Mouse (Mus musculus): ENCODE measurements around the gene S100a3. TPM values are rescaled to one million over a fixed set of nuclear protein-coding genes. Genes with fewer than 3 reads are reported as not detected.

The S100a3 gene
- total and polyA plus RNA-seq, 2 experiments from 2014 or later: 0.81 to 3.5 TPM

DNA sequence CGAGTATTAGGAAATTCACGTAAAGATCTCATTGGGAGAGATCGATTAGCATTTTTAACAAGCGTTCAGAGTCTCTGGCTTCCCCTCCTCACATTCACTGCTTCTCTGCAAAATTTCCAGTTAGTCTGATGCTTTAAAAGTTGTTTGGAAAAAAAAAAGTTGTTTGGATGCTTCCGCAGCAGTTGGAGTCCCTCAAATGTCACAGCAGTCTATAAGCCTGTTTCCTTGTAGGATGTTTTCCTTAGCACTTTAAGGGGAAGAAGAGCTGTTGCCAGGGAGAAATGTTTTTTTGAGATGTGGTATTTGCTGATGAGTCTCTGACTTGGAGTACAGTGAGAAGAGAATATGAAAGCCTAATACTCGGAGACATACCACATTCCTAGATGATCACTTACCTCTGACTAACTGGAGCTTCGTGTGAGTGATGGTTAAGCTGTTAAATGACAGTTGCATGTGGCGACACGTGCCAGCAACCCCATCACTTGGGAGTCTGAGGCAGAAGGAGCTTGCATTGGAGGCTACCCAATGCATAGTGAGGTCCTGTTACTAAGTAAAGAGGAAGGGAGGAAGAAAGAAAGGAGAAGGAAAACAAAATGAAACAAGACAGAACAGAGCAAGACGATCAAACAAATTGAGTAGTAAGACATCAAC is 16.1 kb downstream of the S100a3 start:
- H3K4me1 ChIP-seq (ENCODE audit: insufficient read depth, low read length): no peaks in the 10 kb centered on the region; the same call in 1 of the 2 replicates
- TF ChIP-seq CTCF (IDR thresholded peaks at IDR 0.05): no peak
- ATAC-seq (ENCODE audit: low FRiP score): no peak
- no peak overlapping the region for H3K4me3 ChIP-seq (ENCODE audit: low read depth, low read length)
- H3K27me3 ChIP-seq (ENCODE audit: insufficient read depth, low read length): no peaks in the 10 kb centered on the region
- H3K36me3 ChIP-seq (ENCODE audit: insufficient read depth, low read length): no peaks in the 10 kb centered on the region
- WGBS: 64% methylated on average over 10 of the region's 10 CpGs
- H3K9me3 ChIP-seq (ENCODE audit: low read length): no peaks in the 10 kb centered on the region
- H3K27ac ChIP-seq (ENCODE audit: low read depth, low read length): no peak overlapping the region
- no peak overlapping the region for H3K9ac ChIP-seq (replicated peaks; ENCODE audit: low read length, poor library complexity, severe bottlenecking)
- DNase-seq (ENCODE audit: low spot score): no peak
- no peak overlapping the region for H3K4me2 ChIP-seq (ENCODE audit: low read depth, low read length, poor library complexity, severe bottlenecking)

DNA sequence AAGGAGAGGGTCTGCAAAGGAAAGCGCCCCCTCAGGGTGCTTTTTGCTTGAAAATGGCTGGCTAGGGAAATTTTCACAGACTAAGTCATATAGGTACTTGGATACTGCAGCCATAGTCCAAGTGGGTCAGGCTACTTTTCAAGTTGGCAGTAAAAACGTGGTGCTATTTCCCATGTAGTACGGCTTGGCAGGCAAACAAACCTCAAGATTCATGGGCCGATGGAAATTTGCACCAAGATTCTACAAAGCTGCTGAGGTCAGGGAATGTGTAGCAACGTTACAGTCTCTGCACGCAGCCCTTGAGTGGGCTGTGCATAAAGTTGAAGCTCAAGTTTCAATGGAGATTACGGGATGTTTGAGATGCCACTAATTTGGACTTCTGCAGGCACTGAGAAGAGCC is 19.1 kb downstream of the S100a3 start:
- no peak overlapping the region for H3K4me2 ChIP-seq (ENCODE audit: low read depth, low read length, poor library complexity, severe bottlenecking)
- no peaks in the 10 kb centered on the region for H3K9me3 ChIP-seq (ENCODE audit: low read length)
- 85% methylated on average over 7 of the region's 7 CpGs for WGBS
- no peak overlapping the region for H3K27ac ChIP-seq (ENCODE audit: low read depth, low read length)
- no peak for TF ChIP-seq CTCF (IDR thresholded peaks at IDR 0.05)
- no peaks in the 10 kb centered on the region; the same call in 1 of the 2 replicates for H3K4me1 ChIP-seq (ENCODE audit: insufficient read depth, low read length)
- H3K4me3 ChIP-seq (ENCODE audit: low read depth, low read length): no peak overlapping the region
- H3K9ac ChIP-seq (replicated peaks; ENCODE audit: low read length, poor library complexity, severe bottlenecking): no peak overlapping the region
- DNase-seq (ENCODE audit: low spot score) (no peak), ATAC-seq (ENCODE audit: low FRiP score) (no peak)
- H3K27me3 ChIP-seq (ENCODE audit: insufficient read depth, low read length): no peaks in the 10 kb centered on the region
- H3K36me3 ChIP-seq (ENCODE audit: insufficient read depth, low read length): no peaks in the 10 kb centered on the region

DNA sequence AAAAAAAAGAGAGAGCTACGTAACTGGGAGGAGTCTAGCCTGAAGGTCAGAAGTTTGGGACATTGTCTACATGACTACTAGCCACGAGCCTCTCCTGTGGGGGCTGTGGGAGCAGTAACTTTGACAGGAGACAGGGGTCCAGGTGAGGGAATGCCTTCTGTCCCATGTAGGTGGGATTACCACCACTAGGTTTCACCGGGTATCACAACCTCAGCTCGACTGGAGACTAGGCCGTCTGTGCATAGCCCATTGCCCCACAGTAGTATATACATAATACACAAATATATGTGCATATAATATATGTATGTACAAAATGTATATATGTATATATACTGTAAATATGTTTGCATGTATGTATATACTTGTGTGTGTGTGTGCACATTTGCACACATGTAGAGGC is 20.8 kb downstream of the S100a3 start:
- H3K9ac ChIP-seq (replicated peaks; ENCODE audit: low read length, poor library complexity, severe bottlenecking): no peak overlapping the region
- 97% methylated on average over 5 of the region's 5 CpGs for WGBS
- no peaks in the 10 kb centered on the region for H3K36me3 ChIP-seq (ENCODE audit: insufficient read depth, low read length)
- TF ChIP-seq CTCF (IDR thresholded peaks at IDR 0.05): no peak
- H3K9me3 ChIP-seq (ENCODE audit: low read length): no peaks in the 10 kb centered on the region
- DNase-seq (ENCODE audit: low spot score) (no peak), ATAC-seq (ENCODE audit: low FRiP score) (no peak)
- no peaks in the 10 kb centered on the region; the same call in 1 of the 2 replicates for H3K4me1 ChIP-seq (ENCODE audit: insufficient read depth, low read length)
- H3K27ac ChIP-seq (ENCODE audit: low read depth, low read length): no peak overlapping the region
- no peak overlapping the region for H3K4me3 ChIP-seq (ENCODE audit: low read depth, low read length)
- no peaks in the 10 kb centered on the region for H3K27me3 ChIP-seq (ENCODE audit: insufficient read depth, low read length)
- no peak overlapping the region for H3K4me2 ChIP-seq (ENCODE audit: low read depth, low read length, poor library complexity, severe bottlenecking)

DNA sequence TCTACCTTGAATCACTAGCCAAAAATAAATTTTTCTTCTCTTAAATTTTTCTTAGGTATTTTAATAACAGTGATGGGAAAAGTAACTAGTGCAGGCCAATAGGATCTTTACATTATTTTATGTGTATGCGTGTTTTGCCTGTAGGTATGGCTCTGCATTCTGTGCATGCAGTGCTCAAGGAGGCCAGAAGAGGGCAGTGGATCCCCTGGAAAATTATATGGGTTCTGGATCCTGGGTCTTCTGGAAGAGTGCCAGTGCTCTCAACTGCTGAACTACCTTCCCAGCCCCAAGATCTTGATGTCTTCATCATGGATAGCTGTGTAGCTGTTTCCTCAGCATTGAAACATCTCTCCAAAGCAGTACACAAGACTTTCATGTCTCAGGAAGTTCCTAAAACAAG is 21.8 kb downstream of the S100a3 start:
- no peaks in the 10 kb centered on the region for H3K4me1 ChIP-seq (ENCODE audit: insufficient read depth, low read length)
- no peak overlapping the region for H3K9ac ChIP-seq (replicated peaks; ENCODE audit: low read length, poor library complexity, severe bottlenecking)
- no peaks in the 10 kb centered on the region for H3K36me3 ChIP-seq (ENCODE audit: insufficient read depth, low read length)
- H3K27me3 ChIP-seq (ENCODE audit: insufficient read depth, low read length): no peaks in the 10 kb centered on the region
- TF ChIP-seq CTCF (IDR thresholded peaks at IDR 0.05): peak; percentile 42
- no peak overlapping the region for H3K4me3 ChIP-seq (ENCODE audit: low read depth, low read length)
- H3K27ac ChIP-seq (ENCODE audit: low read depth, low read length): no peak overlapping the region
- H3K9me3 ChIP-seq (ENCODE audit: low read length): no peaks in the 10 kb centered on the region
- ATAC-seq (ENCODE audit: low FRiP score): no peak
- no peak overlapping the region for H3K4me2 ChIP-seq (ENCODE audit: low read depth, low read length, poor library complexity, severe bottlenecking)
- DNase-seq (ENCODE audit: low spot score): no peak
- WGBS: 94% methylated on average over 1 of the region's 1 CpGs

DNA sequence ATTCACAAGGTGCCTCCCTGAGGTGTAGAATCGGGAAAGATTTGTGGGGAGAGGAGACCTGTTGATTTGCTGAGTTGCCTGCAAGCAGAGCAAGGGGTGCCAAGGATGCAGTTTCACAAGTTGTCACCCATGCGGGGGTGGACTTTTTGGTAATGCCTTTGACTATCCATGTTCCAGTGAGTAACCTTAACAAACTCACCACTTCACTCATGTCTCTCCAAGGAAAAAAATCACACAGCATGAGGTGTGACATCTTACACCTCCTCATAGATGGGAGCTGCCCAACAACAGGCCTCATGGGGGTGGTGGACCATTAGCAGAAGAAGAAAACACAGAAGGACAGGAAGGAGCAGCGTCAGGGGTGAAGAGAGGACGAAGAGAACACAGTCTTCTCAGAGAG is 22.2 kb downstream of the S100a3 start:
- Histone ChIP-seq H3K9me3 (ENCODE audit: low read length) (no peaks in the 10 kb centered on the region), H3K4me3 (ENCODE audit: low read depth, low read length) (no peak overlapping the region), H3K9ac (replicated peaks; ENCODE audit: low read length, poor library complexity, severe bottlenecking) (no peak overlapping the region), H3K27ac (ENCODE audit: low read depth, low read length) (no peak overlapping the region), H3K27me3 (ENCODE audit: insufficient read depth, low read length) (no peaks in the 10 kb centered on the region), H3K4me1 (ENCODE audit: insufficient read depth, low read length) (no peaks in the 10 kb centered on the region), H3K4me2 (ENCODE audit: low read depth, low read length, poor library complexity, severe bottlenecking) (no peak overlapping the region), H3K36me3 (ENCODE audit: insufficient read depth, low read length) (no peaks in the 10 kb centered on the region)
- ATAC-seq (ENCODE audit: low FRiP score) (no peak), DNase-seq (ENCODE audit: low spot score) (no peak)
- 94% methylated on average over 4 of the region's 4 CpGs for WGBS
- TF ChIP-seq CTCF (IDR thresholded peaks at IDR 0.05): no peak

DNA sequence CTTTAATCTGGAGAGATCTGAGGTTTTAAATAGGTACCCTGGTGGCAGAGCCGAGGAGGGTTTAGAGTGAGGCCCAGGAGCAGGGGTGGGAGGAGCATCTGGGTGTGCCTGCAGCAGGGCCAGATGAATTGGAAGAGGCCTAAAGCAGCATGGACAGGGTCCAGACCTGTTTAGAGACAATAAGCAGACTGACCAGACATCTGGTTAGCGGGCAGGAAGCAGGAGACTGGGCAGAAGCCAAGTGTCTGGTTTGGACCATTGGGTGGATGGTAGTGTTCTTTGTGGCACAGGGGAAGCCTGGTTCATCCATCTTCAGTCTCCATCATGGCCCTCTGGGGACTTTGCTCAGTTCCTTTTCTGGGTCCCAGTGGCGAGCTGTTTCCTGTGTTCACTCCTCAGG is 23.5 kb downstream of the S100a3 start:
- no peak for TF ChIP-seq CTCF (IDR thresholded peaks at IDR 0.05)
- H3K9me3 ChIP-seq (ENCODE audit: low read length): no peaks in the 10 kb centered on the region
- ATAC-seq (ENCODE audit: low FRiP score): no peak
- H3K27ac ChIP-seq (ENCODE audit: low read depth, low read length): no peak overlapping the region
- no peaks in the 10 kb centered on the region for H3K27me3 ChIP-seq (ENCODE audit: insufficient read depth, low read length)
- no peak overlapping the region for H3K9ac ChIP-seq (replicated peaks; ENCODE audit: low read length, poor library complexity, severe bottlenecking)
- WGBS: 43% methylated on average over 3 of the region's 3 CpGs
- H3K4me3 ChIP-seq (ENCODE audit: low read depth, low read length): no peak overlapping the region
- peak; percentile 32 for DNase-seq (ENCODE audit: low spot score)
- H3K4me2 ChIP-seq (ENCODE audit: low read depth, low read length, poor library complexity, severe bottlenecking): no peak overlapping the region
- no peaks in the 10 kb centered on the region for H3K36me3 ChIP-seq (ENCODE audit: insufficient read depth, low read length)
- H3K4me1 ChIP-seq (ENCODE audit: insufficient read depth, low read length): no peaks in the 10 kb centered on the region

Measured in midbrain, postnatal 0 days (tissue).